Mouse (Mus musculus) forebrain, embryonic 11.5 days (tissue): ENCODE data around the gene Jade1. TPM values are rescaled to one million over a fixed set of nuclear protein-coding genes. Genes with fewer than 3 reads are reported as not detected.

ENCODE experiments used
- ATAC-seq: fragments of 200-750 bp; cut with Nextera tagmentation; replicated peaks from 2 replicates; pipeline ENCODE4 v1.8.0; 2017; ENCODE audit warnings: moderate TSS enrichment; ENCODE audit not compliant: low FRiP score
- DNase-seq: peaks from one replicate; pipeline ENCODE4 v3.0.0-alpha.2; 2017; ENCODE audit warnings: low spot score
- H3K27ac ChIP-seq: fragments of 300-500 bp; sonication (generic); 2 replicates; pipeline ENCODE4 v1.5.1; 2014; ENCODE audit warnings: low read depth, low read length
- H3K27me3 ChIP-seq: fragments of 300-500 bp; sonication (generic); 2 replicates; pipeline ENCODE4 v1.6.1; 2014; ENCODE audit warnings: mild to moderate bottlenecking, low read length, mixed read lengths; ENCODE audit not compliant: control insufficient read depth, insufficient read depth
- H3K36me3 ChIP-seq: fragments of 300-500 bp; sonication (generic); 2 replicates; pipeline ENCODE4 v1.6.1; 2014; ENCODE audit warnings: mild to moderate bottlenecking, low read length, moderate library complexity, mixed read lengths; ENCODE audit not compliant: control insufficient read depth, insufficient read depth
- H3K4me1 ChIP-seq: fragments of 300-500 bp; sonication (generic); replicated peaks from 2 replicates; pipeline ENCODE4 v1.6.1; 2014; ENCODE audit warnings: low read length, mixed read lengths; ENCODE audit not compliant: control insufficient read depth, insufficient read depth
- H3K4me2 ChIP-seq: fragments of 300-500 bp; sonication (generic); 2 replicates; pipeline ENCODE4 v1.6.1; 2014; ENCODE audit warnings: low read depth, mild to moderate bottlenecking, low read length, moderate library complexity, mixed read lengths; ENCODE audit not compliant: severe bottlenecking
- H3K4me3 ChIP-seq: fragments of 300-500 bp; sonication (generic); 2 replicates; pipeline ENCODE4 v1.5.1; 2014; ENCODE audit warnings: low read depth, low read length
- H3K9ac ChIP-seq: fragments of 300-500 bp; sonication (generic); 2 replicates; pipeline ENCODE4 v1.6.1; 2014; ENCODE audit warnings: low read length
- H3K9me3 ChIP-seq: fragments of 300-500 bp; sonication (generic); 2 replicates; pipeline ENCODE4 v1.6.1; 2016; ENCODE audit warnings: low read length, mixed read lengths; ENCODE audit not compliant: control insufficient read depth
- WGBS: fragments of 180-500 bp; shearing (Covaris S2); extraction: QIAGEN DNeasy Blood & Tissue Kit; methylation state at CpG from one replicate; pipeline ENCODE4 v1.1.7; 2014; 5-methylcytosine and 5-hydroxymethylcytosine counted together
- polyA plus RNA-seq: library from polyadenylated mRNA; unstranded; fragments of >200 nt; fragmentation: Nextera tagmentation; extraction: Ambion mirVana; gene quantifications from 2 replicates; pipeline ENCODE4 v1.2.1, GENCODE M21; 2014

Jade1 gene
- polyA plus RNA-seq, 1 experiment from 2014 or later, result 22.4 TPM

- Histone ChIP-seq H3K9me3 (no peaks in the 10 kb centered on the region; the same call in 1 of the 2 replicates), H3K4me3 (no peak overlapping the region), H3K27me3 (no peaks in the 10 kb centered on the region), H3K36me3 (peaks cover 17% of the 10 kb centered on the region), H3K4me2 (no peak overlapping the region), H3K27ac (no peak overlapping the region), H3K4me1 (peaks cover under 1% of the 10 kb centered on the region; the same call in 1 of the 2 replicates), H3K9ac (no peak overlapping the region)
- ATAC-seq (no peak), DNase-seq (no peak)
- 92% methylated on average over 5 of the region's 5 CpGs for WGBS
These were observed 53.5 kb downstream of the Jade1 start for GRCm38 (mm10) chr3:41609071-41609470.

- 88% methylated on average over 3 of the region's 3 CpGs for WGBS
- no peak overlapping the region for H3K4me2 ChIP-seq
- no peaks in the 10 kb centered on the region for H3K4me1 ChIP-seq
- no peak overlapping the region for H3K9ac ChIP-seq
- ATAC-seq (no peak; the same call in 1 of the 2 replicates), DNase-seq (no peak)
- no peaks in the 10 kb centered on the region; the same call in 1 of the 2 replicates for H3K9me3 ChIP-seq
- H3K27me3 ChIP-seq, result no peaks in the 10 kb centered on the region
- H3K4me3 ChIP-seq, result no peak overlapping the region
- peaks cover 11% of the 10 kb centered on the region for H3K36me3 ChIP-seq
- no peak overlapping the region for H3K27ac ChIP-seq
These were observed 56.7 kb downstream of the Jade1 start for GRCm38 (mm10) chr3:41612211-41612610.

GRCm38 (mm10) chr3:41613706-41614105 lies 58.2 kb downstream of the Jade1 start:
- DNase-seq (no peak), ATAC-seq (no peak)
- Histone ChIP-seq H3K4me3 (no peak overlapping the region), H3K27ac (no peak overlapping the region), H3K4me2 (no peak overlapping the region), H3K4me1 (no peaks in the 10 kb centered on the region), H3K9ac (no peak overlapping the region), H3K9me3 (no peaks in the 10 kb centered on the region; the same call in 1 of the 2 replicates), H3K36me3 (peaks cover 11% of the 10 kb centered on the region), H3K27me3 (no peaks in the 10 kb centered on the region)
- 91% methylated on average over 9 of the region's 9 CpGs for WGBS

GRCm38 (mm10) chr3:41614230-41614985 lies 58.9 kb downstream of the Jade1 start:
- Histone ChIP-seq H3K27ac (no peak overlapping the region), H3K27me3 (no peaks in the 10 kb centered on the region), H3K9ac (no peak overlapping the region), H3K36me3 (peaks cover 11% of the 10 kb centered on the region), H3K4me3 (no peak overlapping the region), H3K4me1 (no peaks in the 10 kb centered on the region), H3K4me2 (no peak overlapping the region), H3K9me3 (no peaks in the 10 kb centered on the region; the same call in 1 of the 2 replicates)
- 94% methylated on average over 5 of the region's 5 CpGs for WGBS
- DNase-seq (no peak), ATAC-seq (no peak)

GRCm38 (mm10) chr3:41618036-41618435 lies 62.5 kb downstream of the Jade1 start:
- no peak for DNase-seq
- Histone ChIP-seq H3K27me3 (no peaks in the 10 kb centered on the region), H3K9ac (no peak overlapping the region), H3K36me3 (peaks cover 6% of the 10 kb centered on the region), H3K4me3 (no peak overlapping the region), H3K9me3 (no peaks in the 10 kb centered on the region), H3K27ac (no peak overlapping the region), H3K4me2 (no peak overlapping the region), H3K4me1 (no peaks in the 10 kb centered on the region)
- WGBS, result 74% methylated on average over 3 of the region's 3 CpGs
- no peak for ATAC-seq

- no peaks in the 10 kb centered on the region for H3K9me3 ChIP-seq
- peaks cover 3% of the 10 kb centered on the region for H3K36me3 ChIP-seq
- H3K27me3 ChIP-seq, result no peaks in the 10 kb centered on the region
- no peak overlapping the region for H3K4me2 ChIP-seq
- H3K27ac ChIP-seq, result no peak overlapping the region
- DNase-seq, result no peak
- H3K4me3 ChIP-seq, result no peak overlapping the region
- H3K9ac ChIP-seq, result no peak overlapping the region
- ATAC-seq, result no peak
- no peaks in the 10 kb centered on the region for H3K4me1 ChIP-seq
- 83% methylated on average over 3 of the region's 3 CpGs for WGBS
These were observed 63.0 kb downstream of the Jade1 start for GRCm38 (mm10) chr3:41618488-41618887.

GRCm38 (mm10) chr3:41620971-41621370 lies 65.4 kb downstream of the Jade1 start:
- no peak overlapping the region for H3K9ac ChIP-seq
- H3K9me3 ChIP-seq, result no peaks in the 10 kb centered on the region
- DNase-seq (no peak), ATAC-seq (no peak)
- no peak overlapping the region for H3K4me2 ChIP-seq
- no peaks in the 10 kb centered on the region for H3K36me3 ChIP-seq
- H3K27me3 ChIP-seq, result no peaks in the 10 kb centered on the region
- no peaks in the 10 kb centered on the region for H3K4me1 ChIP-seq
- WGBS, result 88% methylated on average over 7 of the region's 7 CpGs
- H3K4me3 ChIP-seq, result no peak overlapping the region
- no peak overlapping the region for H3K27ac ChIP-seq

- Histone ChIP-seq H3K9ac (no peak overlapping the region), H3K4me1 (no peaks in the 10 kb centered on the region), H3K4me2 (no peak overlapping the region), H3K4me3 (no peak overlapping the region), H3K9me3 (no peaks in the 10 kb centered on the region), H3K27ac (no peak overlapping the region), H3K36me3 (no peaks in the 10 kb centered on the region; the same call in 1 of the 2 replicates), H3K27me3 (no peaks in the 10 kb centered on the region)
- WGBS, result 95% methylated on average over 1 of the region's 1 CpGs
- DNase-seq (no peak), ATAC-seq (no peak)
These were observed 100.1 kb downstream of the Jade1 start for GRCm38 (mm10) chr3:41655642-41656041.
